Mouse (Mus musculus): ENCODE measurements at regions not wholly inside any gene's neighbourhood (a gene's known extent, or its start where the extent isn't known, plus 50 kb on each side); places are given as distances from the start of the nearest gene placed in this dataset.
A peak's percentile ranks its signal among the peaks of the same experiment; 100 is the strongest.
"Not testable (repeated sequence)": the region's sequence is repeated elsewhere in the genome, so short reads cannot be mapped to it uniquely, and the experiment has no call there.

DNA sequence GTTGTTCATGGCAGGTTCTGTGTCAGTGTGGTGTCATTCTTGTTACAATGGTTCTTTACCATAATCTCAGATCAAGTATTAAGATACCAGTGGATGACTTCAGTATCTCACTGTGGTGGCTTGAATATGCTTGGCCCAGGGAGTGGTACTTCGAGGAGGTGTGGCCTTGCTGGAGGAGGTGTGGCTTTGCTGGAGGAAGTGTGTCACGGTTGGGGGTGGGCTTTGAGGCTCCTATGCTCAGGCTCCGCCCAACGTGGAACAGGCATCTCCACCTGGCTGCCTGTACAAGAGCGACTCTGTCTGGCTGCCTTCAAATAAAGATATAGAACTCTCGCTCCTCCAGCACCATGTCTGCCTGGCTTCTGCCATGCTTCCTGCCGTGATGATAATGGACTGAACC is 63.6 kb downstream of the Cd2 start:
- no peak overlapping the region for H3K4me2 ChIP-seq
- H3K9me3 ChIP-seq (replicated peaks; ENCODE audit: control insufficient read depth, low read length): no peaks in the 10 kb centered on the region
- no peaks in the 10 kb centered on the region for H3K27me3 ChIP-seq (ENCODE audit: control insufficient read depth, insufficient read depth, low read length)
- 60% methylated on average over 7 of the region's 7 CpGs for WGBS (ENCODE audit: insufficient replicate concordance)
- no peak overlapping the region for H3K4me3 ChIP-seq (ENCODE audit: low read depth, low read length)
- H3K36me3 ChIP-seq (ENCODE audit: control insufficient read depth, insufficient read depth, low read length): no peaks in the 10 kb centered on the region
- no peak overlapping the region for H3K27ac ChIP-seq (ENCODE audit: low read depth, low read length)
- H3K9ac ChIP-seq (ENCODE audit: low read depth, low read length): no peak overlapping the region
- no peaks in the 10 kb centered on the region for H3K4me1 ChIP-seq (ENCODE audit: control insufficient read depth, insufficient read depth, low read length)
- ATAC-seq (replicated peaks; ENCODE audit: insufficient number of reproducible peaks, low FRiP score, low TSS enrichment): no peak

DNA sequence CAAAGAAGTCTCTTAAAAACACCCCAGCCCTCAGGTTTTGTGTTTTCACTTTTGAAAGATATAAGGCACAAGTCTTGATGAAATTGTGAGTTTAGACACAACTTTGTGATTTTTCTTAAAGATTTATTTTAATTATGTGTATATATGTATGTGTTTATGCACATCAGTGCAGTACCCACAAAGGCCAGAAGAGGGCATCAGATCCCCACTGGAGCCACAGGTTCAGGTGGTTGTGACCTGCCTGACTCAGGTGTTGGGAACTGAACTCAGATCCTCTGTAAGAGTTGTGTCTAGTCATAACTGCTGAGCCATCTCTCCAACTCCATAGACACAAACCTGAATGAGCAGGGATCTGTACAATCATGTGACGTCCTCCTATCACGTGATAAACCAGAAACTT is 67.8 kb downstream of the Cd2 start:
- no peak overlapping the region for H3K27ac ChIP-seq (ENCODE audit: low read depth, low read length)
- no peak overlapping the region for H3K4me3 ChIP-seq (ENCODE audit: low read depth, low read length)
- no peaks in the 10 kb centered on the region for H3K4me1 ChIP-seq (ENCODE audit: control insufficient read depth, insufficient read depth, low read length)
- no peaks in the 10 kb centered on the region for H3K36me3 ChIP-seq (ENCODE audit: control insufficient read depth, insufficient read depth, low read length)
- no peaks in the 10 kb centered on the region for H3K9me3 ChIP-seq (replicated peaks; ENCODE audit: control insufficient read depth, low read length)
- H3K4me2 ChIP-seq: no peak overlapping the region
- no peak for ATAC-seq (replicated peaks; ENCODE audit: insufficient number of reproducible peaks, low FRiP score, low TSS enrichment)
- H3K27me3 ChIP-seq (ENCODE audit: control insufficient read depth, insufficient read depth, low read length): no peaks in the 10 kb centered on the region
- H3K9ac ChIP-seq (ENCODE audit: low read depth, low read length): no peak overlapping the region
- 91% methylated on average over 2 of the region's 2 CpGs for WGBS (ENCODE audit: insufficient replicate concordance)

DNA sequence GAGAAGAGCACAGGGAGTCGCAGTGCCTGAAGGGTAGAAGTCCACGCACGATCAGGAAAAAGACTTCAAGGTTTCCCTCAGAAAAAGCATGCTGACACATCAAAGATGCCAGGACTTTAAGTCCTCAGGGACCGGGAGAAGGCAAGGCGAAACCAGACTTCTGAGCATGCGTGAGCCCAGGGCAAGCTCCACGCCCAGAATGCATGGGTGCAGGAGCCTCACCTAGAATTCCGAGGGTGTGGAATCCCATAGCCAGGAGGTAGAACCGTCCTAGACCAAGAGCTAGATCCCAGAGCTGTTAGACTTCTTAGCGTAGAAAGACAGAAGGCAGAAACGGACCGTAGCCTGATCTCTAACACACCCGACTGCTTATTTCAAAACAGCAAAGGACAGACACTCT is 71.0 kb downstream of the Cd2 start:
- Histone ChIP-seq H3K9me3 (replicated peaks; ENCODE audit: control insufficient read depth, low read length) (no peaks in the 10 kb centered on the region), H3K9ac (ENCODE audit: low read depth, low read length) (no peak overlapping the region), H3K36me3 (ENCODE audit: control insufficient read depth, insufficient read depth, low read length) (no peaks in the 10 kb centered on the region), H3K27me3 (ENCODE audit: control insufficient read depth, insufficient read depth, low read length) (no peaks in the 10 kb centered on the region), H3K4me1 (ENCODE audit: control insufficient read depth, insufficient read depth, low read length) (peaks cover 14% of the 10 kb centered on the region), H3K27ac (ENCODE audit: low read depth, low read length) (no peak overlapping the region), H3K4me2 (no peak overlapping the region), H3K4me3 (ENCODE audit: low read depth, low read length) (no peak overlapping the region)
- no peak for ATAC-seq (replicated peaks; ENCODE audit: insufficient number of reproducible peaks, low FRiP score, low TSS enrichment)
- 82% methylated on average over 13 of the region's 13 CpGs for WGBS (ENCODE audit: insufficient replicate concordance)

DNA sequence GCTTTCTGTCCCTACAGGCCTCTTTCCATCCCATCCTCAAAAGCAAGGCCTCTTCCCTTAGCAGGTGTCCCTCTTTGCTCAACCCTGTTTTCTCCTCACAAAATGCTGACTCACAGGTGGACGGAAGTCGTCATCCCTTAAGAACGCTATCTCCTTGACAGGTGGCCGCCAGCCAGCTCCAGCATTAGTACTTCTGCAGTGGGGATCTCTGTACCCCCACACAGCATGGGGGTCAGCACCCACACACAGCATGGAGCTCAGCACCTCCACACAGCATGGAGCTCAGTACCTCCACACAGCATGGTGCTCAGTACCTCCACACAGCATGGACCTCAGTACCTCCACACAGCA is 74.6 kb downstream of the Cd2 start:
- no peak overlapping the region for H3K4me2 ChIP-seq
- H3K27me3 ChIP-seq (ENCODE audit: control insufficient read depth, insufficient read depth, low read length): no peaks in the 10 kb centered on the region
- H3K4me1 ChIP-seq (ENCODE audit: control insufficient read depth, insufficient read depth, low read length): peaks cover 14% of the 10 kb centered on the region
- H3K9ac ChIP-seq (ENCODE audit: low read depth, low read length): no peak overlapping the region
- 45% methylated on average over 4 of the region's 4 CpGs for WGBS (ENCODE audit: insufficient replicate concordance)
- H3K4me3 ChIP-seq (ENCODE audit: low read depth, low read length): no peak overlapping the region
- H3K27ac ChIP-seq (ENCODE audit: low read depth, low read length): no peak overlapping the region
- ATAC-seq (replicated peaks; ENCODE audit: insufficient number of reproducible peaks, low FRiP score, low TSS enrichment): no peak
- H3K9me3 ChIP-seq (replicated peaks; ENCODE audit: control insufficient read depth, low read length): no peaks in the 10 kb centered on the region
- no peaks in the 10 kb centered on the region for H3K36me3 ChIP-seq (ENCODE audit: control insufficient read depth, insufficient read depth, low read length)

DNA sequence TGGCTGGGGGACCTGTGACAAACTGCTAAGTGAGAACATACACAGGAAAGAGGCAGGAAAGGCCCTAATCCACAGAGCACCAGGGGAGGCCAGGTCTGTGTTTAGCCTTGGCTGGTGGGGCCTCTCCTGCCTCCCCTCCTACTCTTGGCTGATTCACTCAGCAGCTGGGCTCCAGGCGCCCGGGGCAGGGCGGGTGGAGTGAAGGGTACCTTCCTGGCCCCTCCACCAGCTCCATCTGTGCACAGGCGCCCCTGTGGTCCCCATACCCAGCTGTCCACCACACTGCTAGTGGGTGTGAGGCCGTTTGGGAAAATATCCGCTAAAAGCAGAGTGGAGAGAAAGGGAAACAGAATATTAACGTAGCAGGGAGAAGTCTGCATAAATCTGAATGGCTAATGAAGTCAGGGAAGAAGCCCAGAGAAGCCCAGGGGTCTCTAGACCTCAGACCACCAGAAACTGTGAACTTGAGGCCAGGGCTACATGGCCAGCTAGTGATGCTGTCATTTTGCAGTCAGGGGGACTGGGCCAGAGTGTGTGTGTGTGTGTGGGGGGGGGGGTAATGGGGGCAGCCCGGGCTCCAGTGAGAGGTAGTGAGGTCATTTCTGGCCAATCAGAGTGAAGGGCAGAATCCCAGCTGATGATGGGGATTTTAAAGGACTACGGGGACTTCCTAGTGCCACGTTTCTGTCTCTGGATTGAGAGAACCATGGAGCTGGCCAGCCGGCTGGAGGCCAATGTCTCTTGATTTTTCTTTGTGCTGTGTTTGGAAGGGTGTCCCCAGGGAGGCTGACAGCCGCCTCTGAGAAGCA is 75.1 kb downstream of the Cd2 start:
- Histone ChIP-seq H3K4me3 (ENCODE audit: low read depth, low read length) (no peak overlapping the region), H3K9me3 (replicated peaks; ENCODE audit: control insufficient read depth, low read length) (no peaks in the 10 kb centered on the region), H3K36me3 (ENCODE audit: control insufficient read depth, insufficient read depth, low read length) (no peaks in the 10 kb centered on the region), H3K27me3 (ENCODE audit: control insufficient read depth, insufficient read depth, low read length) (no peaks in the 10 kb centered on the region), H3K4me1 (ENCODE audit: control insufficient read depth, insufficient read depth, low read length) (peaks cover 14% of the 10 kb centered on the region), H3K9ac (ENCODE audit: low read depth, low read length) (0 out of 2 replicates have a peak overlapping the region, but pooled peaks have one; percentile 39), H3K27ac (ENCODE audit: low read depth, low read length) (peak overlapping the region; percentile 64), H3K4me2 (0 out of 2 replicates have a peak overlapping the region, but pooled peaks have one; percentile 27)
- ATAC-seq (replicated peaks; ENCODE audit: insufficient number of reproducible peaks, low FRiP score, low TSS enrichment): no peak
- WGBS (ENCODE audit: insufficient replicate concordance): 14% methylated on average over 12 of the region's 12 CpGs

DNA sequence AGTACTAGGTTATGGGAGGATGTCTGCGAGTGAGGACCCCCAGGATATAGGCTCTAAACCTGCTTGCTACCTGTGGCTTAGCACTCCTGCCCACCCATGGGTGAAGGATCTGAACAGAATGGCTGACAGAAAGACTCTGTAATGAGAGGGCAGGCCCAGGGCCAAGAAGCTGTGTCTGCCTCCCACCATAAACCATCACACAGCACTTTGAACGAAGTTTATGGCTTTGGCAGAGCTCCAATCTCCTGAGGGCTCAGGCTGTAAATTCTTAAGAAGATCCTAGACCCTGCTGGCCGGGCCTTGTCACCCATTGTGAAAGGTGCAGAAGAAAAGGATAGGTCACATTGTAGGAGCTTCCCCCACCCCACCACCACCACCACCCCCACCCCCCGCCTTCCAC is 75.8 kb downstream of the Cd2 start:
- Histone ChIP-seq H3K4me3 (ENCODE audit: low read depth, low read length) (no peak overlapping the region), H3K9ac (ENCODE audit: low read depth, low read length) (0 out of 2 replicates have a peak overlapping the region, but pooled peaks have one; percentile 39), H3K9me3 (replicated peaks; ENCODE audit: control insufficient read depth, low read length) (no peaks in the 10 kb centered on the region), H3K4me2 (no peak overlapping the region), H3K27me3 (ENCODE audit: control insufficient read depth, insufficient read depth, low read length) (no peaks in the 10 kb centered on the region), H3K27ac (ENCODE audit: low read depth, low read length) (peak overlapping the region; percentile 64; the same call in 1 of the 2 replicates), H3K36me3 (ENCODE audit: control insufficient read depth, insufficient read depth, low read length) (no peaks in the 10 kb centered on the region), H3K4me1 (ENCODE audit: control insufficient read depth, insufficient read depth, low read length) (peaks cover 14% of the 10 kb centered on the region)
- ATAC-seq (replicated peaks; ENCODE audit: insufficient number of reproducible peaks, low FRiP score, low TSS enrichment): no peak
- 53% methylated on average over 4 of the region's 4 CpGs for WGBS (ENCODE audit: insufficient replicate concordance)

DNA sequence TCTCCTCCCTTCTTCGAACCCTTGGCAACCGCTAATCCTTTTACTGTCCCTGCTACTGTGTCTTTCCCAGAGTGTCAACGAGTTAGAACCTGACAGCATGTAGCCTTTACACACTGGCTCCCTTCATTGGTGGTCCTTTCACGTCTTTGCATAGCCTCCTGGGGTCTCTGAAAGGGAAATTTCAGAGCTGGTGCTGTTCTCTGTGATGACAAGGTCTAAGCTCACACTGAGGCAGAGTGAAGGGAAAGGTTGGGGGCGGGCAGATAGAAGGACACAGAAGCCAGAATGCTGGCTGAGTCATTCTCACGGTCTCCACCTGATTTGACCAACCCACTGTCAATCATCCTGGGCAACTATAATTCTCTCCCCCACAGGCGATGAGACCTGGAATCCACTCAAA is 78.2 kb downstream of the Cd2 start:
- Histone ChIP-seq H3K36me3 (ENCODE audit: control insufficient read depth, insufficient read depth, low read length) (no peaks in the 10 kb centered on the region), H3K9ac (ENCODE audit: low read depth, low read length) (no peak overlapping the region), H3K27ac (ENCODE audit: low read depth, low read length) (no peak overlapping the region), H3K4me1 (ENCODE audit: control insufficient read depth, insufficient read depth, low read length) (peaks cover 14% of the 10 kb centered on the region), H3K9me3 (replicated peaks; ENCODE audit: control insufficient read depth, low read length) (no peaks in the 10 kb centered on the region), H3K27me3 (ENCODE audit: control insufficient read depth, insufficient read depth, low read length) (no peaks in the 10 kb centered on the region), H3K4me2 (no peak overlapping the region), H3K4me3 (ENCODE audit: low read depth, low read length) (no peak overlapping the region)
- ATAC-seq (replicated peaks; ENCODE audit: insufficient number of reproducible peaks, low FRiP score, low TSS enrichment): no peak
- WGBS (ENCODE audit: insufficient replicate concordance): 70% methylated on average over 7 of the region's 7 CpGs

DNA sequence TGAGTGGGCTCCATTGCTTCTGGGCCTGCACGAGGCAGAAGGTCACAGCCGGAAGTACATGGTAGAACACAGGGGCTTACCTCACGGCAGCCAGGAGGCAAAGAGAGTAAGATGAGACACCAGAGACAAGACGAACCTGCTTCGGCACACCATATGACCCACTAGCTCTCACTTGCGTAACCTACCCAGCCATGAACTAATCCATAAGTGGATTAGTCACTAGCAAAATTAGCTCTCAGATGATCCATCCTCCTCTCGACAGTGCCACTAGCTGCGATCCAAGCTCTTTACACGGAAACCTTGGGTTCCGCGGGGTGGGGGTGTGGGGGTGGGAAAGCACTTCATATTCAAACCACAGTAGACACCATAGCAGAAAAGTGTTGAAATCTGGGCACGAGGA is 79.0 kb downstream of the Cd2 start:
- Histone ChIP-seq H3K4me3 (ENCODE audit: low read depth, low read length) (no peak overlapping the region), H3K4me2 (no peak overlapping the region), H3K9me3 (replicated peaks; ENCODE audit: control insufficient read depth, low read length) (no peaks in the 10 kb centered on the region), H3K9ac (ENCODE audit: low read depth, low read length) (no peak overlapping the region), H3K36me3 (ENCODE audit: control insufficient read depth, insufficient read depth, low read length) (no peaks in the 10 kb centered on the region), H3K4me1 (ENCODE audit: control insufficient read depth, insufficient read depth, low read length) (peaks cover 14% of the 10 kb centered on the region), H3K27ac (ENCODE audit: low read depth, low read length) (no peak overlapping the region), H3K27me3 (ENCODE audit: control insufficient read depth, insufficient read depth, low read length) (no peaks in the 10 kb centered on the region)
- no peak for ATAC-seq (replicated peaks; ENCODE audit: insufficient number of reproducible peaks, low FRiP score, low TSS enrichment)
- WGBS (ENCODE audit: insufficient replicate concordance): 86% methylated on average over 12 of the region's 12 CpGs

DNA sequence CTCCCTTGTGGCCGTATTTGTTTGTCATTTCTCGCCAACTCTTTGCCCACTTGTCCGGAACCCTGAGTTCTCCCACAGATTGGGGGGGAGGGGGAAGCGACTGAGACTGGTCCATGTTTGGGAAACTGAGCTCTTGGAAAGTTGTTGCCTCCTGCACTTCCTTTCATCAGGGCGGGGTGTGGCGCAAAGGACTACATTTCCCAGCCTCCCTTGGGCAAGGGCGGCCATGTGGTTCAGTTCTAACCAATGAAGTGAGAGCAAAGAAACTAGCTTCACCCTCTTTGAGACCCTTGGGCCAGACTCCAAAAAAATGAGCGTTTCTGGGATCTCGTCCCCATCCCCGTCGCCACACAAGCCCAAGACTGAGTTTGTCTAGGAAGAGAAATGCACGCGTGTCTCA is 81.6 kb downstream of the Cd2 start:
- not testable (repeated sequence) for ATAC-seq (replicated peaks; ENCODE audit: insufficient number of reproducible peaks, low FRiP score, low TSS enrichment); H3K27ac ChIP-seq (ENCODE audit: low read depth, low read length); H3K27me3 ChIP-seq (ENCODE audit: control insufficient read depth, insufficient read depth, low read length); H3K4me1 ChIP-seq (ENCODE audit: control insufficient read depth, insufficient read depth, low read length); H3K4me2 ChIP-seq; H3K36me3 ChIP-seq (ENCODE audit: control insufficient read depth, insufficient read depth, low read length); H3K9me3 ChIP-seq (replicated peaks; ENCODE audit: control insufficient read depth, low read length); H3K4me3 ChIP-seq (ENCODE audit: low read depth, low read length); H3K9ac ChIP-seq (ENCODE audit: low read depth, low read length)
- WGBS (ENCODE audit: insufficient replicate concordance): 89% methylated on average over 13 of the region's 13 CpGs

Data from heart, embryonic 11.5 days (tissue).